Mouse (Mus musculus): Measurements from ENCODE around the gene Srebf1.

- TF ChIP-seq CTCF (IDR thresholded peaks at IDR 0.05; ENCODE audit: insufficient read depth, low read depth, low read length), result no peak
- TF ChIP-seq POLR2A (IDR thresholded peaks at IDR 0.05; ENCODE audit: insufficient read depth, low read depth, low read length), result no peak
Observed at GRCm38 (mm10) chr11:60255181-60255580, 32.8 kb upstream of the Srebf1 start.

All from olfactory bulb, adult 2 months (tissue).